Mouse (Mus musculus): ENCODE measurements at regions not wholly inside any gene's neighbourhood (a gene's known extent, or its start where the extent isn't known, plus 50 kb on each side); places are given as distances from the start of the nearest gene placed in this dataset.

GRCm38 (mm10) chr12:10256385-10256784 is 113.4 kb upstream of the Nt5c1b start:
- DNase-seq (ENCODE audit: low spot score) = no peak

GRCm38 (mm10) chr12:10266201-10266600 is 103.6 kb upstream of the Nt5c1b start:
- no peak for DNase-seq (ENCODE audit: low spot score)

GRCm38 (mm10) chr12:10272038-10272437 is 97.7 kb upstream of the Nt5c1b start:
- DNase-seq (ENCODE audit: low spot score) = no peak

GRCm38 (mm10) chr12:10275226-10275625 is 94.5 kb upstream of the Nt5c1b start:
- no peak for DNase-seq (ENCODE audit: low spot score)

GRCm38 (mm10) chr12:10292646-10293045 is 77.1 kb upstream of the Nt5c1b start:
- peak; percentile 28 for DNase-seq (ENCODE audit: low spot score)

- no peak for DNase-seq (ENCODE audit: low spot score)
These were observed 63.8 kb upstream of the Nt5c1b start for GRCm38 (mm10) chr12:10305970-10306369.
